Mouse (Mus musculus) neural tube, embryonic 14.5 days (tissue): Measurements from ENCODE around the gene Rnf214. TPM values are rescaled to one million over a fixed set of nuclear protein-coding genes. Genes with fewer than 3 reads are reported as not detected.

Experiments used
- ATAC-seq: fragments of 200-750 bp; cut with Nextera tagmentation; 2 replicates; pipeline ENCODE4 v1.8.0; 2017; ENCODE audit warnings: low read depth, mild to moderate bottlenecking, moderate TSS enrichment, moderate library complexity
- H3K27ac ChIP-seq: fragments of 300-500 bp; sonication (generic); 2 replicates; pipeline ENCODE4 v1.5.1; 2014; ENCODE audit warnings: low read depth, mild to moderate bottlenecking, control low read depth, low read length, moderate library complexity, mixed read lengths
- H3K27me3 ChIP-seq: fragments of 300-500 bp; sonication (generic); 2 replicates; pipeline ENCODE4 v1.6.1; 2014; ENCODE audit warnings: low read length; ENCODE audit not compliant: control insufficient read depth, insufficient read depth
- H3K36me3 ChIP-seq: fragments of 300-500 bp; sonication (generic); 2 replicates; pipeline ENCODE4 v1.6.1; 2014; ENCODE audit warnings: low read length, mixed read lengths; ENCODE audit not compliant: control insufficient read depth, insufficient read depth
- H3K4me1 ChIP-seq: fragments of 300-500 bp; sonication (generic); 2 replicates; pipeline ENCODE4 v1.6.1; 2014; ENCODE audit warnings: low read length; ENCODE audit not compliant: control insufficient read depth, insufficient read depth
- H3K4me2 ChIP-seq: fragments of 300-500 bp; sonication (generic); 2 replicates; pipeline ENCODE4 v1.6.1; 2014; ENCODE audit warnings: mild to moderate bottlenecking, low read depth, low read length, control low read depth
- H3K4me3 ChIP-seq: fragments of 300-500 bp; sonication (generic); 2 replicates; pipeline ENCODE4 v1.5.1; 2014; ENCODE audit warnings: low read depth, low read length, control low read depth, mixed read lengths
- H3K9ac ChIP-seq: fragments of 300-500 bp; sonication (generic); replicated peaks from 2 replicates; pipeline ENCODE4 v1.6.1; 2014; ENCODE audit warnings: low read depth, mild to moderate bottlenecking, control low read depth, low read length, mixed read lengths
- H3K9me3 ChIP-seq: fragments of 300-500 bp; sonication (generic); 2 replicates; pipeline ENCODE4 v1.6.1; 2016; ENCODE audit warnings: low read length; ENCODE audit not compliant: control insufficient read depth
- WGBS: fragments of 180-500 bp; shearing (Covaris S2); extraction: QIAGEN DNeasy Blood & Tissue Kit; methylation state at CpG from one replicate; pipeline ENCODE4 v1.1.7; 2014; 5-methylcytosine and 5-hydroxymethylcytosine counted together
- polyA plus RNA-seq: library from polyadenylated mRNA; unstranded; fragments of >200 nt; fragmentation: Nextera tagmentation; extraction: Ambion mirVana; gene quantifications from 2 replicates; pipeline ENCODE4 v1.2.1, GENCODE M21; 2014

Rnf214 gene
- polyA plus RNA-seq, 1 experiment from 2014 or later: 132 TPM

- H3K9ac ChIP-seq: peak within 1 kb of the TSS; percentile 83
- peak; percentile 89 for ATAC-seq
- H3K9me3 ChIP-seq: no peaks in the 10 kb centered on the region
- peaks cover 30% of the 10 kb centered on the region for H3K4me1 ChIP-seq
- H3K4me2 ChIP-seq: peak within 1 kb of the TSS; percentile 93
- WGBS: under 1% methylated on average over 40 of the region's 40 CpGs
- no peaks in the 10 kb centered on the region for H3K36me3 ChIP-seq
- H3K27ac ChIP-seq: peak within 1 kb of the TSS; percentile 46
- H3K4me3 ChIP-seq: peak within 1 kb of the TSS; percentile 89
- no peaks in the 10 kb centered on the region for H3K27me3 ChIP-seq
Measured at GRCm38 (mm10) chr9:45838434-45839138, 68.1 kb downstream of the Rnf214 start, which contains the start of gene Bace1. Gene Bace1 (plus strand): TSS chr9:45838580.

- Histone ChIP-seq H3K9ac (no peak overlapping the region), H3K9me3 (no peaks in the 10 kb centered on the region), H3K36me3 (no peaks in the 10 kb centered on the region), H3K4me2 (peak overlapping the region; percentile 93; the same call in 1 of the 2 replicates), H3K27ac (no peak overlapping the region), H3K4me3 (peak overlapping the region; percentile 89), H3K4me1 (peaks cover 30% of the 10 kb centered on the region), H3K27me3 (no peaks in the 10 kb centered on the region)
- no peak for ATAC-seq
- 22% methylated on average over 4 of the region's 4 CpGs for WGBS
Measured at GRCm38 (mm10) chr9:45838069-45838433, 68.7 kb downstream of the Rnf214 start.

GRCm38 (mm10) chr9:45833461-45833860 is 73.2 kb downstream of the Rnf214 start:
- 89% methylated on average over 2 of the region's 2 CpGs for WGBS
- H3K4me1 ChIP-seq: no peaks in the 10 kb centered on the region

GRCm38 (mm10) chr9:45832898-45833297 is 73.8 kb downstream of the Rnf214 start:
- 90% methylated on average over 2 of the region's 2 CpGs for WGBS
- H3K4me2 ChIP-seq: no peak overlapping the region
- no peak for ATAC-seq
- H3K27ac ChIP-seq: no peak overlapping the region
- H3K9me3 ChIP-seq: no peaks in the 10 kb centered on the region
- H3K4me3 ChIP-seq: no peak overlapping the region
- H3K36me3 ChIP-seq: no peaks in the 10 kb centered on the region
- no peak overlapping the region for H3K9ac ChIP-seq
- H3K4me1 ChIP-seq: no peaks in the 10 kb centered on the region
- no peaks in the 10 kb centered on the region for H3K27me3 ChIP-seq

More at GRCm38 (mm10) chr9:45833461-45833860, 73.2 kb downstream of the Rnf214 start:
- no peaks in the 10 kb centered on the region for H3K36me3 ChIP-seq
- no peak overlapping the region for H3K4me3 ChIP-seq
- no peak overlapping the region for H3K9ac ChIP-seq
- no peaks in the 10 kb centered on the region for H3K27me3 ChIP-seq
- no peak for ATAC-seq
- no peak overlapping the region for H3K27ac ChIP-seq
- H3K9me3 ChIP-seq: no peaks in the 10 kb centered on the region
- no peak overlapping the region for H3K4me2 ChIP-seq

- Histone ChIP-seq H3K36me3 (no peaks in the 10 kb centered on the region), H3K9me3 (no peaks in the 10 kb centered on the region), H3K27me3 (no peaks in the 10 kb centered on the region), H3K4me3 (peak overlapping the region; percentile 75), H3K4me2 (peak overlapping the region; percentile 91), H3K4me1 (peaks cover 6% of the 10 kb centered on the region), H3K27ac (no peak overlapping the region), H3K9ac (no peak overlapping the region)
- 24% methylated on average over 10 of the region's 10 CpGs for whole genome bisulfite sequencing
- ATAC-seq: peak; percentile 72
Measured at GRCm38 (mm10) chr9:45829107-45829506, 77.6 kb downstream of the Rnf214 start.

GRCm38 (mm10) chr9:45828291-45828963 is 78.3 kb downstream of the Rnf214 start, which contains the start of gene Cep164:
Gene Cep164 (minus strand): TSS chr9:45828691.
- H3K4me2 ChIP-seq: peak within 1 kb of the TSS; percentile 91
- peak within 1 kb of the TSS; percentile 75 for H3K4me3 ChIP-seq
- under 1% methylated on average over 31 of the region's 31 CpGs for WGBS
- peak within 1 kb of the TSS; percentile 64 for H3K27ac ChIP-seq
- H3K27me3 ChIP-seq: no peaks in the 10 kb centered on the region
- H3K4me1 ChIP-seq: peaks cover 6% of the 10 kb centered on the region
- ATAC-seq: peak; percentile 96
- no peaks in the 10 kb centered on the region for H3K36me3 ChIP-seq
- peak within 1 kb of the TSS; percentile 63 for H3K9ac ChIP-seq
- no peaks in the 10 kb centered on the region for H3K9me3 ChIP-seq

- peaks cover 6% of the 10 kb centered on the region for H3K4me1 ChIP-seq
- WGBS: 10% methylated on average over 23 of the region's 23 CpGs
Measured at GRCm38 (mm10) chr9:45827663-45828290, 78.9 kb downstream of the Rnf214 start.

GRCm38 (mm10) chr9:45818406-45819011 is 88.2 kb downstream of the Rnf214 start:
- no peak for ATAC-seq
- Histone ChIP-seq H3K36me3 (peaks cover 2% of the 10 kb centered on the region; the same call in 1 of the 2 replicates), H3K4me1 (no peaks in the 10 kb centered on the region), H3K4me2 (no peak overlapping the region), H3K9me3 (no peaks in the 10 kb centered on the region), H3K9ac (no peak overlapping the region), H3K27me3 (no peaks in the 10 kb centered on the region), H3K27ac (no peak overlapping the region), H3K4me3 (no peak overlapping the region)
- WGBS: 91% methylated on average over 9 of the region's 9 CpGs

More at GRCm38 (mm10) chr9:45827663-45828290, 78.9 kb downstream of the Rnf214 start:
- Histone ChIP-seq H3K4me2 (peak overlapping the region; percentile 91), H3K27me3 (no peaks in the 10 kb centered on the region), H3K27ac (peak overlapping the region; percentile 64), H3K4me3 (peak overlapping the region; percentile 75), H3K9me3 (no peaks in the 10 kb centered on the region), H3K36me3 (no peaks in the 10 kb centered on the region), H3K9ac (peak overlapping the region; percentile 63)
- ATAC-seq: peak; percentile 38; the same call in 1 of the 2 replicates
